Mouse (Mus musculus): ENCODE data around the gene Caln1.
A peak's percentile ranks its signal among the peaks of the same experiment; 100 is the strongest.

The Caln1 gene

GRCm38 (mm10) chr5:130393618-130394355 is 24.5 kb downstream of the Caln1 start:
- DNase-seq (ENCODE audit: low read depth, low spot score), result peak; percentile 31

GRCm38 (mm10) chr5:130394386-130394785 is 25.1 kb downstream of the Caln1 start:
- no peak for DNase-seq (ENCODE audit: low read depth, low spot score)

GRCm38 (mm10) chr5:130395142-130395541 is 25.9 kb downstream of the Caln1 start:
- DNase-seq (ENCODE audit: low read depth, low spot score), result no peak

DNA sequence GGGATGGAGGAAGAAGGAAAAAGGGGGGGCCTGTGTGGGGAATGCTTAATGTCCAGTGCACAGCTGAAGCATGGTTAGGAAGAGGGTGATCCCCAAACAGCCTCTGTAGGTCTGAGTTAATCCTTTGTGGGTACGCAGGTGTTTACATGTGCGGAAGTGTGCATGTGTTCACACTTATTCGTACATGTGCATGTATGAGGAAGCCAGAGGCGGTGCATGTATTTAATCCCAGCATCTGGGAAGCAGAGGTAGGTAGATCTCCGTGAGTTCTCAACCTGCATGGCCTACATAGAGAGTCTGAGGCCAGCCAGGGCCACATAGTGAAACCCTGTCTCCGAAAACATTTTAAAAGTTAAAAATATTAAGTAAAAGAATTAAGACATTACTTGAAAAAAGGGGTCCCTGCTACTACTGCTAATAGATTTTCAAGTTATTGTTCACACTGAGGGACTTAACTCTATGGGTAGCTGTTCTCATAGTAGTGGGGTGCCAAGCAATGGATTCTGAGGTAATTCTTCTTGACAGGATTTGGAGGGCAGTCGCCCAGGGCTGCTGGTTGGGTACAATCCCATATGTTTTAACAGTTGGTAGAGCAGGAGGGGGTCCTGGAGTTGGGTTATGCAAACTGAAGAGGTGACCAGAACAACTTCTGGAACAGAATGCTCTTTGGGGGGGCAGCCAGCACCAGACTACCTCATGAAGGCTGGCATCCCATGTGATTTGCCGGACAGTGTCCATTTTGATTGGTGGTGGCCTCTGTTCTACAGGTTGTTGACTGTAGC is 31.1 kb downstream of the Caln1 start:
- no peak for DNase-seq (ENCODE audit: low read depth, low spot score)

- peak; percentile 44 for DNase-seq (ENCODE audit: low read depth, low spot score)
Observed at GRCm38 (mm10) chr5:130405201-130405600, 35.9 kb downstream of the Caln1 start.

DNA sequence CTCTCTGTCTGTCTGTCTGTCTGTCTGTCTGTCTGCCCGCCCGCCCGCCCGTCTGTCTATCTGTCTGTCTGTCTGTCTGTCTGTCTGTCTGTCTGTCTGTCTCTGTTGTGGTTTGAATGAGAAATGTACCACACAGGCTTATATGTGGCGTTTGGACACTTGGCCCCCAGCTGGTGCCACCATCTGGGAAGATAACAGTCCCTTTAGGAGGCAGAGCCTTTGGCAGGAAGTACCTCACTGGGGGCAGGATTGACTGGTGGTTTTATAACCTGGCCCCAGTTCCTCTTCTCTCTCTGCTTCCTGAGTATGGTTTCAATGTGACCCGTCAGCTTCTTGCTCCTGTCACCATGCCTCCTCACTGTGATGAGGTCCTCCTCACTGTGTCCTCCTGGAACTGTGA is 40.5 kb downstream of the Caln1 start:
- DNase-seq (ENCODE audit: low read depth, low spot score), result no peak

- no peak for DNase-seq (ENCODE audit: low read depth, low spot score)
Observed at GRCm38 (mm10) chr5:130411516-130411915, 42.3 kb downstream of the Caln1 start.

DNA sequence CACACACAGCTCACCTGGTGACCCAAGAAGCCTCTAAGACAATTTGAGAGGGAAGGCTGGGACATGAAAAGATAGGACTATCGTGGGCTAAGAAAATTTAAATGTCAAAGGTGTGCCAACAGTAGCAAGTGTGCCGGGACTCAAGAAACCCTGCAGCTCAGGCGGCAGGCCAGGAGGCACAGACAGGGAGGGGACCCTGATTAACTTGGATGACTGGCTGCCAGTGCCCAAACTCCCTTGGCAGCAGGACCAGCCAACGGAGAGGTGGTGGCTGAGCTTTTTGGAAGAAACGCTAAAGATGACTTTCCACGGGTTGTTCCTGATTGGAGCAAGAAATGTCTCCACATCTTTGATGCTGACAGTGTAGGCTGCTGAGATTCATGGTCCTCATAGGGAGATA is 78.2 kb downstream of the Caln1 start:
- DNase-seq (ENCODE audit: low read depth, low spot score), result no peak

GRCm38 (mm10) chr5:130448491-130448890 is 79.2 kb downstream of the Caln1 start:
- DNase-seq (ENCODE audit: low read depth, low spot score), result peak; percentile 36

GRCm38 (mm10) chr5:130448931-130449856 is 79.9 kb downstream of the Caln1 start:
- peak; percentile 39 for DNase-seq (ENCODE audit: low read depth, low spot score)

- DNase-seq (ENCODE audit: low read depth, low spot score), result peak; percentile 14
Observed at GRCm38 (mm10) chr5:130450031-130450541, 80.8 kb downstream of the Caln1 start.

- no peak for DNase-seq (ENCODE audit: low read depth, low spot score)
Observed at GRCm38 (mm10) chr5:130458076-130458475, 88.8 kb downstream of the Caln1 start.

DNA sequence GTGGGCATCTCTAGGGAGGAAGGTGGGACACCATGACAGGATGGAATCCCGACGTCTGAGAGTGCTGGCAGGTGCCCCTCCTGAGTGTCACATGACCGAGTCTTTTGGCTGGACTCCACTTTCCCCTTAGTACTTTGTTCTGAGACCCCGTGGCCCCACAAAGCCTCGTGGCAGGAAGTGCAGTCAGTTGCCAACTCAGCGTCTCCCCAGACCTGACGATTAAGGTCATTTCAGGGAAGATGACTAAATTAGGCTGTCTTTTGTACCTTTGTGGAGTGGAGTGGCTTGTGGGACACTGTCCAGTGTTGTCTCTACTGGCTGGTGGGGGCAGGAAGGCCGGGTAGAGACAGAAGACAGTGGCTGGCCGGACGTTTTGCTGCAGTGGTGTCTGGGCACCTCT is 103.0 kb downstream of the Caln1 start:
- no peak for DNase-seq (ENCODE audit: low read depth, low spot score)

GRCm38 (mm10) chr5:130474876-130475275 is 105.6 kb downstream of the Caln1 start:
- no peak for DNase-seq (ENCODE audit: low read depth, low spot score)

- DNase-seq (ENCODE audit: low read depth, low spot score), result peak; percentile 35
Observed at GRCm38 (mm10) chr5:130476741-130477140, 107.5 kb downstream of the Caln1 start.

- DNase-seq (ENCODE audit: low read depth, low spot score), result no peak
Observed at GRCm38 (mm10) chr5:130480290-130480689, 111.0 kb downstream of the Caln1 start.

GRCm38 (mm10) chr5:130491471-130491870 is 122.2 kb downstream of the Caln1 start:
- no peak for DNase-seq (ENCODE audit: low read depth, low spot score)

DNA sequence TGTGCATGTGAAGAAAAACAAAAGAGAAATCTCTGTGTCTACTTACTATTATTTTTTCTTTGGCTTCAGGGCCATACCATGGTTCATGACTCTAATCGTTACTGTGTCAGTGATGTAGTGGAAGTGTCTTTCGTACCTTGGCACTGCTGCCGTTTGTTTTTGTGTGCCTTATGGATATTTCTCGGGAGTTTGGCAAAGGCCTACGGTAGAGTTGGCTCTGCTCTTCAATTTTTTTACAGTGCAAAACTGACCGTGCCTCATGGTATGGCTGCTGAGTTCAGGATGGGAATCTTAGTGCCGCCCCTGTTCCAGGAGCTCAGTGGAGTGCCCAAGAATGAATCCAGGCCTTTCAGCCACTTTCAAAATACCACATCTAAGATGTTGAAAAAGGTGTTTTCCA is 123.0 kb downstream of the Caln1 start:
- DNase-seq (ENCODE audit: low read depth, low spot score), result no peak

GRCm38 (mm10) chr5:130502541-130502940 is 133.3 kb downstream of the Caln1 start:
- no peak for DNase-seq (ENCODE audit: low read depth, low spot score)

DNA sequence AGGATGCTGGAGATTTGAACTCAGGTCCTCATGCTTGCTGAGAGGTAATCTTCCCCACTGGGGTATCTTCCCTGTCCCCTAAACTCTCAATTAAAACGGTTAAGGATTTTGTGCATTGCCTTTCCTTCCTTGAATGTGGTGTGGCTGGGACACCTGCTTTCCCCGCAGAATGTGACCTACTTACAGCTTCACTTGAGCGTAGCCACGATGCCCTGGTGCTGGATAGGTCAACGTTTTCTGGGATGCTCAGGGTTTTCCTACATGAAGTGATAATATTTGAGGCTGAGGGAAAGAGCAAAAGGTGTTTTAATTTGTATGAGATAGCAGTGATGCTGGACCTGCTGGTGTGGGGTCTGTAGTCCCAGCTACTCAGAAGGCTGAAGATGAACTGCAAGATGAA is 135.6 kb downstream of the Caln1 start:
- DNase-seq (ENCODE audit: low read depth, low spot score), result no peak

DNA sequence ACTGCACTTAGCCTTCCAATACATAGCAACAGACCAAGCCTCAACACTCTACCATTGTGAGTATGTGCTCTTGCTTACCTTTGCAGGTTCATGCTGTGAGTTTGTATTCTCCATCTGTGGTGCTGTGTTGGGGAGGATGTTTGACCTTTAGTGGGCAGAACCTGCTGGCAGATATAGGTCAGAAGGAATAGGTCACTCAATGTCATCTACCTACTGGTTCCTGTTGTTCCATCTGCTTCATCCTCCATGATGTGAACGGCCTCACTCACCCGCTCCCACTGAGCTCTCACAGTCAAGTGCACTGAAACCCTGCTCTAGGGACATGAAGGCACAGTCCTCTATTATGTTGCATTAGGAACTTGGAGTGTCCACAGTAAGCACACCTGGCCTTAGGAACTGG is 141.3 kb downstream of the Caln1 start:
- no peak for DNase-seq (ENCODE audit: low read depth, low spot score)

GRCm38 (mm10) chr5:130515395-130515794 is 146.1 kb downstream of the Caln1 start:
- no peak for DNase-seq (ENCODE audit: low read depth, low spot score)
